Mouse (Mus musculus) bone marrow macrophage, adult 2 months (primary cell): ENCODE results near the gene Gtf2h2.

ENCODE experiments used
- CTCF ChIP-seq: IDR thresholded peaks from 2 replicates; pipeline ENCODE4 v1.5.1; 2012; ENCODE audit warnings: low read depth, mild to moderate bottlenecking, low read length, moderate library complexity
- POLR2A ChIP-seq: IDR thresholded peaks from 2 replicates; pipeline ENCODE4 v1.6.1; 2012; ENCODE audit warnings: mild to moderate bottlenecking, low read depth, low read length, borderline replicate concordance

DNA sequence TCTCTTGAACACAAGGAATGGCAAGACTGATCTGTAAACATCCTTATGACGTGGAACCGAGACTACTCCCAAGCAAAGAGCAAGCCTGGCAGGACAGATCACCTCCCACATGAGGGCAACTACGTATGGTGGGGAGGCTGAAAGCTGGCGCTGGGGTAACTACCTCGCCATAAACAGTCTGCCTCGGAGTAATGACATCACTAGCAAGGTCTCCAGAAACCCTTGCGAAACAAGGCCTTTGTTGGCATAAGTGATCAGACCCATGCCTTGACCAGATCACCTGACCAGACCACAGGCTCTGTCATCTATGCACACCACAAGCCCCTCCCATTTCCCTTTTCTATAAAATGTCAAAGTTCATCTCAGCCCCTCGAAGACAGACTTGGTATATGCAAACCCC lies 934 bp upstream of the Gtf2h2 start:
- TF ChIP-seq POLR2A (no peak), CTCF (no peak)
